Mouse (Mus musculus): Measurements from ENCODE around the gene Cdh13. TPM values are rescaled to one million over a fixed set of nuclear protein-coding genes. Genes with fewer than 3 reads are reported as not detected.

Cdh13 gene
- polyA plus RNA-seq, 1 experiment, result 18.4 TPM

DNA sequence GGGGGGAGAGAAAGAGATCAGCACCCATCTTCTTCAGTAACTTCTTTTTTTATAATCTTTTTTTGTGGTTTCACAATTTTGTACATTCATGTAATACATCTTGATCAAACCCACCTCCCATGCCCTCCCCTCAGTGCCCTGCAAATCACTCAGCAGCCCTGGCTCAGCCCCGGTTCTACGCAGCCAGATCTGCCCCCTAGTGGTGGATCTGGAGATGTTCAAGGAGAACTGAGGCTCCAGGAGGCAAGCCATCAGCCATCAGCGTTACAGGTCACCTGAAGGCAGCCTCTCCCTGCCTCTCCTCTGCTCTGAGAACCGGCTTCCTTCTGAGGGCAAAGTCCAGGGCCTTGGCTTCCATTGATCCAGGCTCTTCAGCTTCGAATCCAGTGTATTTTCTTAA, 696.3 kb downstream of the Cdh13 start:
- TF ChIP-seq POLR2A (IDR thresholded peaks at IDR 0.05; ENCODE audit: borderline replicate concordance, insufficient read depth, low read length) (no peak), CTCF (IDR thresholded peaks at IDR 0.05; ENCODE audit: borderline replicate concordance, insufficient read depth, low read depth, low read length) (peak; percentile 81)
- WGBS, result 20% methylated on average over 5 of the region's 5 CpGs
- no peaks in the 10 kb centered on the region for H3K27me3 ChIP-seq (ENCODE audit: control insufficient read depth, insufficient read depth, low read length)
- H3K27ac ChIP-seq (ENCODE audit: insufficient read depth, low read length), result no peak overlapping the region
- H3K4me1 ChIP-seq (ENCODE audit: control insufficient read depth, insufficient read depth, low read length), result no peaks in the 10 kb centered on the region
- DNase-seq, result peak; percentile 43 to 55
- H3K4me3 ChIP-seq (replicated peaks; ENCODE audit: insufficient read depth, low read depth, low read length), result no peak overlapping the region

DNA sequence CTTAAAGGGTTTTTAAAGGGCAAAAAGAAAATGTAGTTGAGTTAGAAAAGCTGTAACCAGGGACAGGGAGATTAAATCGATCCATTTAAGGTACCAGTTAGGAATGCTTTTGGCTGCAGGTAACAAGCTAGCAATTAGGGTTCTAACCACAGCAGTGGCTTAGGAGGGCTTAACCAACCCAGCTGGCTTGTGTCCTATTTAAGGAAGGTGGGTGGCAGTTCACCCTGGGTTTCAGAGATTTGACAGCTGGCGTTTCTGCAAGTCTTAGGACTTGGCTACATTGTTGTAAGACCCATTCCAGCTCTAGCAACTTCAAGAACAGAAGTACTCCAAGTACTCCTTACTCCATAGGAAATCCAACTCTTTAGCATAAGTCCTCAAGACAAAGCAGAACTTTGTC, 700.2 kb downstream of the Cdh13 start:
- no peak overlapping the region for H3K27ac ChIP-seq (ENCODE audit: insufficient read depth, low read length)
- WGBS, result 75% methylated on average over 2 of the region's 2 CpGs

DNA sequence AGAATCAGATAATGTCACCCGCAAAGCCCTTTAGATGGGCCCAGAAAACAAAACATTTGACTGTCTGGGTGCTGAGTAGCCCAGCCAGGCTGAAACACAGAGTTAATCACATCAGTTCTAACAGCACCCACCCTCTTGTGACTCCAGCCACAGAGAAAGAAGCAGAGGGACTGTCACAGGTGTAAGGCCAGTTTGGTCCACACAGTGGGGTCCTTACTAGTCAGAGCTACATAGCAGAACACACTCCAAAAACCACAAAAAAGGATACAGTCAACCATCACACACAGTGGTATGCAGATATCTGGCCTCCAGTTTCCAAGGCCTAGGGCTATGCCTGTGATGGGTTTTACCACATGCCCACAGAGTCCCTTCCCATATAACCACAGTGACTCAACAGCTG, 703.3 kb downstream of the Cdh13 start:
- no peaks in the 10 kb centered on the region for H3K27me3 ChIP-seq (ENCODE audit: control insufficient read depth, insufficient read depth, low read length)
- no peak for TF ChIP-seq POLR2A (IDR thresholded peaks at IDR 0.05; ENCODE audit: borderline replicate concordance, insufficient read depth, low read length)
- TF ChIP-seq CTCF (IDR thresholded peaks at IDR 0.05; ENCODE audit: borderline replicate concordance, insufficient read depth, low read depth, low read length), result no peak
- H3K27ac ChIP-seq (ENCODE audit: insufficient read depth, low read length), result no peak overlapping the region
- H3K4me3 ChIP-seq (replicated peaks; ENCODE audit: insufficient read depth, low read depth, low read length), result no peak overlapping the region
- DNase-seq, result no peak
- WGBS, result 87% methylated on average over 1 of the region's 1 CpGs
- H3K4me1 ChIP-seq (ENCODE audit: control insufficient read depth, insufficient read depth, low read length), result no peaks in the 10 kb centered on the region

More for the DNA sequence above, 700.2 kb downstream of the Cdh13 start:
- H3K4me3 ChIP-seq (replicated peaks; ENCODE audit: insufficient read depth, low read depth, low read length), result no peak overlapping the region
- H3K27me3 ChIP-seq (ENCODE audit: control insufficient read depth, insufficient read depth, low read length), result no peaks in the 10 kb centered on the region
- TF ChIP-seq POLR2A (IDR thresholded peaks at IDR 0.05; ENCODE audit: borderline replicate concordance, insufficient read depth, low read length) (no peak), CTCF (IDR thresholded peaks at IDR 0.05; ENCODE audit: borderline replicate concordance, insufficient read depth, low read depth, low read length) (no peak)
- H3K4me1 ChIP-seq (ENCODE audit: control insufficient read depth, insufficient read depth, low read length), result no peaks in the 10 kb centered on the region
- DNase-seq, result no peak

DNA sequence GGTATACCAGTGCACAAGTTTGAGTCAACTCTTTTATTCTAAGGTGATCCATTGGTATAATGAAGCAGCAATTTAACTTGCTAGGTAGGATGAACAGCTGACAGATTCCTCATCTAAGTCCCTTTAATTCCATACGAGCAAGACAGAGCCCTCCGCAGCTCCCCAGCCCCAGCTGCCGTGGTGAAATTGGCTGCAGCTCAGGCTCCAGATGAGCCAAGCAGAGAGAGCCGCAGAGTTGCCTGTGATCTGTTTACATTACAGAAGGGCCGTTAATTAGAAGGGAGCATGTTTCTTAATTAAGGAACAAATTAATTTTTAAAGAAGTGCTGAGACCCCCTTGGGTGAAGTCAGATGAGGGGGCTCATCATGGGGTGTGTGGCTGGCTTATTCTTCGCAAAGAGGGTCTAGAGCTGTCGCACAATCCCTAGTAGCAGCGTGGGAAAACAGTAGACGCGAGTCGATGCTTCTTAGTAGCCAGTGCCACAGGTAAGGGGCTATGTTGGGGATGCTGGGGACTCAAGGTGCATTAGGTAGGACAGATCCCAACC, 712.2 kb downstream of the Cdh13 start:
- no peak overlapping the region for H3K27ac ChIP-seq (ENCODE audit: insufficient read depth, low read length)
- TF ChIP-seq CTCF (IDR thresholded peaks at IDR 0.05; ENCODE audit: borderline replicate concordance, insufficient read depth, low read depth, low read length), result no peak
- no peak for TF ChIP-seq POLR2A (IDR thresholded peaks at IDR 0.05; ENCODE audit: borderline replicate concordance, insufficient read depth, low read length)
- 48% methylated on average over 11 of the region's 11 CpGs for WGBS

DNA sequence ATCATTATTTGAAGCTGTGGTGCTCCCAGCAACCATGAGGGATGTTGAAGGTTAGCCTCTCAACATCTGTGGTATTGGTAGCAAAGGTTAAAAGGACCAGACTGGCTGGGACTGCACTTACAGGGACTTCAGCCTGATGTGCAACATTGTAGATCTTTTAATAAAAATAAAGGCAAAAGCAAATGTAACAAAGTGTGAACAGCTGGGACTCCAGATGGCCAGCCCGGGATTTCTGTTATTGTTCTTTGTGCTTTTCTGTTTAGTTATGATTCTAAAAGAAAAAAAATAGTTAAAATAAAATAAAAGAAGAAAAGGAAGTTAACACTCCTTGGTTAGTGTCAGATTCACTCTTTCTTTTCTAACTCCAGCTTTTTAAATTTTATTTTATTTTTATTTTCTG, 717.1 kb downstream of the Cdh13 start:
- WGBS, result 81% methylated on average over 1 of the region's 1 CpGs
- Histone ChIP-seq H3K4me3 (replicated peaks; ENCODE audit: insufficient read depth, low read depth, low read length) (no peak overlapping the region), H3K27me3 (ENCODE audit: control insufficient read depth, insufficient read depth, low read length) (no peaks in the 10 kb centered on the region), H3K4me1 (ENCODE audit: control insufficient read depth, insufficient read depth, low read length) (peaks cover 15% of the 10 kb centered on the region; the same call in 1 of the 2 replicates), H3K27ac (ENCODE audit: insufficient read depth, low read length) (no peak overlapping the region)
- DNase-seq, result no peak
- no peak for TF ChIP-seq POLR2A (IDR thresholded peaks at IDR 0.05; ENCODE audit: borderline replicate concordance, insufficient read depth, low read length)

More for the DNA sequence above, 712.2 kb downstream of the Cdh13 start:
- no peak overlapping the region for H3K4me3 ChIP-seq (replicated peaks; ENCODE audit: insufficient read depth, low read depth, low read length)
- no peaks in the 10 kb centered on the region for H3K4me1 ChIP-seq (ENCODE audit: control insufficient read depth, insufficient read depth, low read length)
- DNase-seq, result no peak
- H3K27me3 ChIP-seq (ENCODE audit: control insufficient read depth, insufficient read depth, low read length), result no peaks in the 10 kb centered on the region

DNA sequence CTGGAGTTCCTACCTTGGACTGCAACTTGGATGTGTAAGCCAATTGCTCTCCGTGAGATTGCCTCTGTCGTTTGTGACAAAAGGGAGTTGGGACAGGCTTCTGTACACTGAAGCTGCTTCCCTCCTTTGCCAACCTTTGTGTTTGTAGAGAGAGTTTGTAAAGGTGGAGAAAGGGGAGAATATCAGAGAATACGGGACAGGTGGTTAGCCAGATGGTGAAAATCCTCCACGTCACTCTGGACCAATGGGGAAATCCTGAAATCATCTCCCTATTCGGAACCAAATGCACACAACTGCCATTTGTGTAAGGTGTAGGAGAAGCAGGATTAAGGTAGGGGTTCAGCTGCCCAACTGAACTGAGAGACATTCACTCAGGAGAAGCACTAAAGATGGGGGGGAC, 721.3 kb downstream of the Cdh13 start:
- peak; percentile 32 to 50 for DNase-seq
- H3K4me3 ChIP-seq (replicated peaks; ENCODE audit: insufficient read depth, low read depth, low read length), result no peak overlapping the region
- H3K4me1 ChIP-seq (ENCODE audit: control insufficient read depth, insufficient read depth, low read length), result peaks cover 15% of the 10 kb centered on the region; the same call in 1 of the 2 replicates
- TF ChIP-seq POLR2A (IDR thresholded peaks at IDR 0.05; ENCODE audit: borderline replicate concordance, insufficient read depth, low read length) (no peak), CTCF (IDR thresholded peaks at IDR 0.05; ENCODE audit: borderline replicate concordance, insufficient read depth, low read depth, low read length) (no peak)
- no peak overlapping the region for H3K27ac ChIP-seq (ENCODE audit: insufficient read depth, low read length)
- H3K27me3 ChIP-seq (ENCODE audit: control insufficient read depth, insufficient read depth, low read length), result no peaks in the 10 kb centered on the region
- WGBS, result 19% methylated on average over 5 of the region's 5 CpGs

DNA sequence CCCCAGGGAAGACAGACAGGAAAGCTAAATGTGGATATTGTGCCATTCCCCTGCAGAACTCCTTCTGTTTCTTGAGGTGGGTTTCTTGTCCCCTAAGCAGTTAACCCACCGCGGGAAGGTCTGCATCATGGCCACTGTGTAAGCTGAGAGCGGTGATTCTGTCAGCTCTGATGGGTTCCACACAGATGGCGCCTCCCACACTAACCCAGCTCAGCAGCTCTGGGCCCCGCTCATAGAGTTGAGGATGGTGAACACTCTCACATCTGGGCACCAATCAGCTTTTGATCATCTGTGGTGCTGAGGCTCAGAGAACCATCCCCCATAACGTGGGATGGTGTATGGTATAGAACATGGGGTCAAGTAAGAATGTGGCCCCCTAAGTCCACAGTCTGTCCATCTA, 735.1 kb downstream of the Cdh13 start:
- Histone ChIP-seq H3K4me3 (replicated peaks; ENCODE audit: insufficient read depth, low read depth, low read length) (no peak overlapping the region), H3K4me1 (ENCODE audit: control insufficient read depth, insufficient read depth, low read length) (no peaks in the 10 kb centered on the region), H3K27ac (ENCODE audit: insufficient read depth, low read length) (no peak overlapping the region), H3K27me3 (ENCODE audit: control insufficient read depth, insufficient read depth, low read length) (no peaks in the 10 kb centered on the region)
- 89% methylated on average over 6 of the region's 6 CpGs for WGBS
- TF ChIP-seq CTCF (IDR thresholded peaks at IDR 0.05; ENCODE audit: borderline replicate concordance, insufficient read depth, low read depth, low read length) (no peak), POLR2A (IDR thresholded peaks at IDR 0.05; ENCODE audit: borderline replicate concordance, insufficient read depth, low read length) (no peak)
- DNase-seq, result no peak

DNA sequence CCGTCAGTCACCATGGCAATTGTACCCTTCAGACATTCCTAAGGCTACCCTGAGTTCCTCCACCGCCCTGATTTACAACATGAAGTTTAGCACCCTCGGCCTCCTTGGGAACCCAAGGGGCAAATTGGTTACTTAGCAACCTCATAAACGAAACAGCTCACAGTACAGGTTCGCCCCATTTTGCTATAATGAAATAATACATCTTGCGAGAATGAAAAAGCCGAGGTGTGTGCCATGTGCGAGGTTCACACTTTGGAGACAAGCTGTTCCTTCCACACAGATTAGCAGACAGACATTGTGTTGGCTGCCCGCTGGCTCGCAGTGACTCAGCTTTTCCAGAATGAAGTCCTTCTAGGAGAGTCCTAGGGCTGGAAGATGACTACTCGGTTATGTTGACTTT, 737.2 kb downstream of the Cdh13 start:
- Histone ChIP-seq H3K4me1 (ENCODE audit: control insufficient read depth, insufficient read depth, low read length) (no peaks in the 10 kb centered on the region), H3K4me3 (replicated peaks; ENCODE audit: insufficient read depth, low read depth, low read length) (no peak overlapping the region), H3K27ac (ENCODE audit: insufficient read depth, low read length) (no peak overlapping the region), H3K27me3 (ENCODE audit: control insufficient read depth, insufficient read depth, low read length) (no peaks in the 10 kb centered on the region)
- no peak for TF ChIP-seq POLR2A (IDR thresholded peaks at IDR 0.05; ENCODE audit: borderline replicate concordance, insufficient read depth, low read length)
- TF ChIP-seq CTCF (IDR thresholded peaks at IDR 0.05; ENCODE audit: borderline replicate concordance, insufficient read depth, low read depth, low read length), result no peak
- WGBS, result 50% methylated on average over 11 of the region's 11 CpGs
- DNase-seq, result peak; percentile 48 to 61
